Mouse (Mus musculus): ENCODE measurements around the gene 4933407L21Rik.

DNA sequence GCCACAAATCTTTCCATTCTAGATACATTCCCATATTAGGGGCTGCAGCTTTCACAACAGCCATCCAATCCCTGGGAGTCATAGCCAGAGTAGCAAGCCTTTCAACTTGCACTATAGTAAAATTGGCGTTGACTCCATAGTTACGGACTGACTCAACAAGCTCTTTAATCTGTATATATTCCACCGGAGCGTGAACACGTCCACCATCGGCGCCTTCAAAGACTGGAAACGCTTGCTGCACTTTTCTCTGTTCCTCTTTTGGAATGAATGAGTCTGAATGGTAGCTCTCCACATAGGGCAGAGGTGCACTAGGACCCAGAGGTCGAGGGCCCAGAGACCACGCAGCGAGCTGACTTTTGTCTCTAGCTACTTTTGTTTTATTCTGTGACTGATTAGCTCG lies 46.3 kb upstream of the 4933407L21Rik start:
- no peak for TF ChIP-seq CTCF (IDR thresholded peaks at IDR 0.05)
- no peak for TF ChIP-seq POLR2A (IDR thresholded peaks at IDR 0.05; ENCODE audit: insufficient read depth, low read depth, low read length)

Measured in heart, adult 2 months (tissue).